In the genomic region with DNA sequence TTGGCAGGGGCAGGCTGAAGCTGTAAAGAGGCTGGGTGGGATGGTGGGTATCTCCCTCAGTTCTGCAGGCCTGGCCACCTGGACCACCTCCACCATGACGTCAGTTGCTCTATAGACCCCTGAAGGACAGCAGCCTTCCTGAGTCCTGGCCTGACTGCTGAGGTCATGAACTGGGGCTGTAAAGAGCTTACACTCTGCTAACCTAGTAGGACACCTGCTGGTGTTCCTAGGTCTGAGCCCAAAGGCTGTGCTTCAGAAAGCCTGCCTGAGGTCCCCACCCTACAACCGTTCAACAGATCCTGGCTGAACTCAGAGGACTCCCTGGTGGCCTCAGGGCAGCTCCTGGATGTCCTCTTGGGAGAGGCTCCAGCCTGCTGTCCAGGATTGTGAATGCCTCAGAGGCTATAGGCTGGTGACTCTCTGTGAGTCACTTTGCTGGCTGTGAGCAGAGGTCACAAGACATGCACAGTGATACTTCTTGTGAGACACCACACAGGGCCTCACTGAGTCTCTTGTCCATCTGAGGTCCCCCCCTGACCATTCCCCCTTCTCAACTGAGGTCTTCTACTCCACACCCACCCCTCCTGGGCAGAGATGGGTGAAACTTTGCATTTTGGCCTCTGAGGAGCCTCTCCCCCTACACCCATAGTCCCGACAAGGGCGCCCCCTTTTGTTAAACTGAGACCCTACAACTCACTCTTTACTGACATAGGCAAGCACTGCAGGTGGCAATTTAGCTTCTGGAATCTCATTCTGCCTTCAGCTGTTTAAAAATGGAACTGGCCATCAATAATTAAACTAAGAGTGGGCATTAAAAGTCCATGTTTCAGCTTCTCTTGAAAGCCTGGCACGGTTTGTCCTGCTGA, we compare ENCODE assay signal across 11 mouse cellular contexts.
A peak's percentile ranks its signal among the peaks of the same experiment; 100 is the strongest.
DNase-seq lines count a peak whose midpoint lies in the region; ATAC-seq lines count a peak whose summit lies in the region.
"Had no signal": no experiment of that assay in that cellular context is flagged by ENCODE, and none has a peak within 500 bp of the region (broad histone marks: within the 10 kb centered on the region; RNA-seq: fewer than 3 reads in every experiment).

No protein-coding gene starts in this region.

- no peak overlapping the region for H3K9ac ChIP-seq in forebrain, embryonic 13.5 days
- no peak overlapping the region for H3K9ac ChIP-seq in forebrain, embryonic 11.5 days (ENCODE audit: low read length)
- no peak overlapping the region for H3K9ac ChIP-seq in midbrain, embryonic 13.5 days (replicated peaks)
- H3K9ac ChIP-seq in midbrain, embryonic 14.5 days (replicated peaks; ENCODE audit: low read length), result no peak overlapping the region
- H3K9ac ChIP-seq: hindbrain, embryonic 14.5 days; limb, embryonic 13.5 days had no signal

- H3K4me1 ChIP-seq in forebrain, embryonic 13.5 days, result peaks cover 27% of the 10 kb centered on the region
- peaks cover 11% of the 10 kb centered on the region; the same call in 1 of the 2 replicates for H3K4me1 ChIP-seq in forebrain, embryonic 11.5 days (replicated peaks; ENCODE audit: control insufficient read depth, insufficient read depth, low read length)
- peaks cover 39% of the 10 kb centered on the region for H3K4me1 ChIP-seq in midbrain, embryonic 13.5 days (replicated peaks)
- H3K4me1 ChIP-seq in midbrain, embryonic 14.5 days (ENCODE audit: control insufficient read depth, insufficient read depth, low read length), result peaks cover 32% of the 10 kb centered on the region
- H3K4me1 ChIP-seq: limb, embryonic 13.5 days had no signal

- DNase-seq in forebrain, embryonic 11.5 days (ENCODE audit: low spot score), result no peak
- DNase-seq in midbrain, embryonic 14.5 days, result no peak
- peak; percentile 7 to 25 for DNase-seq in kidney, postnatal 36 days
- DNase-seq in right cerebral cortex, postnatal 25 days, result no peak
- DNase-seq: right cerebral cortex, postnatal 4 days had no signal

- no peak overlapping the region for H3K4me2 ChIP-seq in forebrain, embryonic 13.5 days
- H3K4me2 ChIP-seq in forebrain, embryonic 11.5 days (ENCODE audit: low read depth, low read length, severe bottlenecking), result no peak overlapping the region
- no peak overlapping the region for H3K4me2 ChIP-seq in midbrain, embryonic 13.5 days (replicated peaks)
- no peak overlapping the region for H3K4me2 ChIP-seq in midbrain, embryonic 14.5 days (ENCODE audit: low read length)
- H3K4me2 ChIP-seq: hindbrain, embryonic 14.5 days; limb, embryonic 13.5 days had no signal

- no peak for ATAC-seq in forebrain, embryonic 13.5 days
- no peak for ATAC-seq in forebrain, embryonic 11.5 days (replicated peaks; ENCODE audit: low FRiP score)
- ATAC-seq in midbrain, embryonic 13.5 days, result no peak
- no peak for ATAC-seq in midbrain, embryonic 14.5 days (ENCODE audit: low FRiP score, low TSS enrichment)
- no peak for ATAC-seq in monocyte, adult 5-6 weeks (replicated peaks; ENCODE audit: insufficient number of reproducible peaks, low FRiP score, low TSS enrichment, poor library complexity, severe bottlenecking)
- no peak for ATAC-seq in frontal cortex, adult (ENCODE audit: low TSS enrichment)

- H3K4me3 ChIP-seq in forebrain, embryonic 13.5 days, result no peak overlapping the region
- no peak overlapping the region for H3K4me3 ChIP-seq in forebrain, embryonic 11.5 days (ENCODE audit: low read depth, low read length)
- H3K4me3 ChIP-seq in midbrain, embryonic 13.5 days (replicated peaks), result no peak overlapping the region
- H3K4me3 ChIP-seq in midbrain, embryonic 14.5 days (replicated peaks; ENCODE audit: low read depth, low read length), result no peak overlapping the region
- H3K4me3 ChIP-seq: limb, embryonic 13.5 days had no signal

- H3K36me3 ChIP-seq in forebrain, embryonic 13.5 days (ENCODE audit: poor library complexity, severe bottlenecking), result no peaks in the 10 kb centered on the region
- no peaks in the 10 kb centered on the region for H3K36me3 ChIP-seq in forebrain, embryonic 11.5 days (ENCODE audit: control insufficient read depth, insufficient read depth, low read length)
- no peaks in the 10 kb centered on the region for H3K36me3 ChIP-seq in midbrain, embryonic 13.5 days
- no peaks in the 10 kb centered on the region for H3K36me3 ChIP-seq in midbrain, embryonic 14.5 days (ENCODE audit: control insufficient read depth, insufficient read depth, low read length)
- H3K36me3 ChIP-seq: limb, embryonic 13.5 days had no signal

- H3K27me3 ChIP-seq in forebrain, embryonic 13.5 days, result peaks cover 95% of the 10 kb centered on the region
- no peaks in the 10 kb centered on the region for H3K27me3 ChIP-seq in forebrain, embryonic 11.5 days (ENCODE audit: control insufficient read depth, insufficient read depth, low read length)
- peaks cover 43% of the 10 kb centered on the region for H3K27me3 ChIP-seq in midbrain, embryonic 13.5 days
- H3K27me3 ChIP-seq in midbrain, embryonic 14.5 days (ENCODE audit: control insufficient read depth, insufficient read depth, low read length), result no peaks in the 10 kb centered on the region

- 52% methylated on average over 5 of the region's 5 CpGs for WGBS in forebrain, embryonic 13.5 days
- 43% methylated on average over 5 of the region's 5 CpGs for WGBS in forebrain, embryonic 11.5 days
- 51% methylated on average over 5 of the region's 5 CpGs for whole genome bisulfite sequencing in midbrain, embryonic 13.5 days
- 46% methylated on average over 5 of the region's 5 CpGs for WGBS in midbrain, embryonic 14.5 days

- peak overlapping the region; percentile 92; the same call in 1 of the 2 replicates for H3K27ac ChIP-seq in forebrain, embryonic 13.5 days
- no peak overlapping the region for H3K27ac ChIP-seq in forebrain, embryonic 11.5 days (ENCODE audit: low read depth, low read length)
- H3K27ac ChIP-seq in midbrain, embryonic 13.5 days, result peak overlapping the region; percentile 92; the same call in 1 of the 2 replicates
- no peak overlapping the region for H3K27ac ChIP-seq in midbrain, embryonic 14.5 days (replicated peaks; ENCODE audit: low read depth, low read length)
- H3K27ac ChIP-seq: limb, embryonic 13.5 days had no signal

- H3K9me3 ChIP-seq in forebrain, embryonic 13.5 days (replicated peaks), result no peaks in the 10 kb centered on the region
- H3K9me3 ChIP-seq in forebrain, embryonic 11.5 days (ENCODE audit: control insufficient read depth, low read length), result no peaks in the 10 kb centered on the region
- H3K9me3 ChIP-seq in midbrain, embryonic 13.5 days, result no peaks in the 10 kb centered on the region
- no peaks in the 10 kb centered on the region for H3K9me3 ChIP-seq in midbrain, embryonic 14.5 days (ENCODE audit: control insufficient read depth, low read length)
- H3K9me3 ChIP-seq: limb, embryonic 13.5 days had no signal

Comparison
In these comparisons a context has a peak if more than half of its experiments do, and no peak if none do; other contexts are left out.
1. H3K27ac ChIP-seq: peak in forebrain, embryonic 13.5 days (single experiment) and midbrain, embryonic 13.5 days (single experiment); none in forebrain, embryonic 11.5 days (single experiment) and midbrain, embryonic 14.5 days (single experiment).
2. DNase-seq: peak in kidney, postnatal 36 days (2 of 2); none in forebrain, embryonic 11.5 days (single experiment), midbrain, embryonic 14.5 days (single experiment) and right cerebral cortex, postnatal 25 days (single experiment).